25 mouse cellular contexts compared by ENCODE assay signal in the genomic region with DNA sequence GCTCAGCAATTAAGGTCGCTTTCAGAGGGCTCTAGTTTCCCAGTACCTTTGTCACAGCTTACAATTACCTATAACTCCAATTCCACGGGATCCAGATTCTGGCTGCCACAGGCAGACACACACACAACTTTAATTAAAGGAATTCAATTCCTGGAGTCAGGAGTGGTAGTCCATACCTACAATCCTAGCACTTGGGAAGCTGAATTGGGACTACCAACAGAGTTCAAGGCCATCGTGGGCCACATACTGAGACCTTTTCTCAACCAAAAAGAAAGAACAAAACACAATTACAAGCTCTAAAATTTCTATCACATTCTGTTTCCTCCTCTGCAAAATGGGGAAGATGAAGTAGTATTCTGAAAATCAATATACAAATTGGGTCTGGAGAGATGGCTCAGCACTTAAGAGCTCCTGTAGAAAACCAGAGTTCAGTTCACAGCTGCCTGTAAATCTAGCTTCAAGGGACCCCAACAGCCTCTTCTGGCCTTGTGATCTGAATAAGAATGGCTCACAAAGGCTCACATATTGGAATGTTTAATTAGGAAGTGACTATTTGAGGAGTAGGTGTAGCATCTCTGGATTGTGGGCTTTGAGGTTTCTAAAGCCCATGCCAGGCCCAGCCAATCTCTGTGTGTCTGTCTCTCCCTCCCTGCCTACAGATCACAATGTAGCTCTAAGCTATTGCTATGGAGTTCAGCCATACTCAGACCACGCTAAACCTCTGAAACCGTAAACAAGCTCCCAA.
"Had no signal": no experiment of that assay in that cellular context is flagged by ENCODE, and none has a peak within 500 bp of the region (broad histone marks: within the 10 kb centered on the region; RNA-seq: fewer than 3 reads in every experiment).

No protein-coding gene starts in this region.

- DNase-seq: gastrocnemius, adult 2 months; gastrocnemius, postnatal 10 days; gastrocnemius, postnatal 25 days; heart, adult 18-20 months; heart, postnatal 10 days; heart, postnatal 4 days; kidney, adult 11 months; kidney, adult 2 months; kidney, adult 9 months; kidney, postnatal 14 days; kidney, postnatal 36 days; liver; liver, embryonic 13.5 days had no signal

- H3K4me1 ChIP-seq: heart, embryonic 10.5 days; limb, embryonic 10.5 days had no signal

- H3K27me3 ChIP-seq: heart, embryonic 12.5 days; hindbrain, embryonic 13.5 days; hindbrain, embryonic 15.5 days; kidney, embryonic 15.5 days; limb, embryonic 12.5 days; liver, embryonic 13.5 days; liver, embryonic 15.5 days had no signal

- H3K9me3 ChIP-seq: heart, embryonic 10.5 days; hindbrain, embryonic 13.5 days; hindbrain, embryonic 15.5 days; kidney, embryonic 15.5 days; limb, embryonic 10.5 days; liver, embryonic 13.5 days; liver, embryonic 15.5 days had no signal

- H3K36me3 ChIP-seq: hindbrain, embryonic 13.5 days; hindbrain, embryonic 15.5 days; kidney, embryonic 15.5 days; liver, embryonic 15.5 days had no signal

- H3K4me3 ChIP-seq: gastrocnemius, adult 2 months; heart, embryonic 10.5 days; heart, embryonic 12.5 days; hindbrain, embryonic 13.5 days; hindbrain, embryonic 15.5 days; kidney, embryonic 15.5 days; layer of hippocampus, adult 2 months; left cerebral cortex, adult 2 months; limb, embryonic 10.5 days; limb, embryonic 12.5 days; liver, embryonic 13.5 days; liver, embryonic 15.5 days had no signal

- H3K27ac ChIP-seq: gastrocnemius, adult 2 months; heart, embryonic 10.5 days; hindbrain, embryonic 13.5 days; hindbrain, embryonic 15.5 days; hindbrain, postnatal 0 days; kidney, embryonic 15.5 days; kidney, postnatal 0 days; layer of hippocampus, adult 2 months; left cerebral cortex, adult 2 months; limb, embryonic 10.5 days; limb, embryonic 12.5 days; liver, embryonic 13.5 days; liver, embryonic 15.5 days had no signal
